Mouse (Mus musculus) MEL (cell line): ENCODE results near the gene Lat2.

Source experiments
- CTCF ChIP-seq, 3 experiments: IDR thresholded peaks in 2 of 3; conservative IDR thresholded peaks in 1 of 3; 2 replicates each; pipeline ENCODE4 v1.5.1; 2011 to 2012; ENCODE audit warnings: low read length in 3 of 3, low read depth in 2 of 3, mild to moderate bottlenecking in 2 of 3, improper control_type of control experiment in 1 of 3, inconsistent platforms in 1 of 3, mixed read lengths in 1 of 3, moderate library complexity in 1 of 3; ENCODE audit not compliant: control insufficient read depth in 1 of 3, insufficient read depth in 1 of 3, poor library complexity in 1 of 3, severe bottlenecking in 1 of 3
- GATA1 ChIP-seq: IDR thresholded peaks from 2 replicates; pipeline ENCODE4 v1.6.1; 2011; ENCODE audit warnings: low read depth, low read length, improper control_type of control experiment
- MXI1 ChIP-seq: IDR thresholded peaks from 2 replicates; pipeline ENCODE4 v1.6.1; 2011; ENCODE audit warnings: mild to moderate bottlenecking, low read depth, low read length, improper control_type of control experiment
- SMC3 ChIP-seq: IDR thresholded peaks from 2 replicates; pipeline ENCODE4 v1.6.1; 2011; ENCODE audit warnings: low read depth, low read length, improper control_type of control experiment
- ZKSCAN1 ChIP-seq: IDR thresholded peaks from 2 replicates; pipeline ENCODE4 v1.6.1; 2012; ENCODE audit warnings: low read depth, mild to moderate bottlenecking, inconsistent platforms, low read length, improper control_type of control experiment, moderate library complexity

GRCm38 (mm10) chr5:134650926-134651325 is 36.1 kb upstream of the Lat2 start:
- TF ChIP-seq CTCF (IDR thresholded peaks at IDR 0.05 in 2 of 3, conservative IDR thresholded peaks at IDR 0.05 in 1 of 3; ENCODE audit: control insufficient read depth in 1 of 3, insufficient read depth in 1 of 3, low read depth in 2 of 3, low read length in 3 of 3, poor library complexity in 1 of 3, severe bottlenecking in 1 of 3) (peak; percentile 67 to 85 (median 83)), ZKSCAN1 (no peak), GATA1 (no peak), SMC3 (peak; percentile 81), MXI1 (no peak)
